Mouse (Mus musculus) urinary bladder, adult 2 months (tissue): ENCODE results near the gene Lasp1. TPM values are rescaled to one million over a fixed set of nuclear protein-coding genes. Genes with fewer than 3 reads are reported as not detected.

Experiments
- DNase-seq: peaks from one replicate; pipeline ENCODE4 v3.0.0; 2022; ENCODE audit warnings: low spot score
- polyA plus RNA-seq: library from polyadenylated mRNA; depleted of rRNA; stranded (reverse); fragments of >200 nt; gene quantifications from 2 replicates; pipeline ENCODE4 v1.2.3, GENCODE M21; 2012

Gene Lasp1
- polyA plus RNA-seq, 1 experiment = 101 TPM

DNA sequence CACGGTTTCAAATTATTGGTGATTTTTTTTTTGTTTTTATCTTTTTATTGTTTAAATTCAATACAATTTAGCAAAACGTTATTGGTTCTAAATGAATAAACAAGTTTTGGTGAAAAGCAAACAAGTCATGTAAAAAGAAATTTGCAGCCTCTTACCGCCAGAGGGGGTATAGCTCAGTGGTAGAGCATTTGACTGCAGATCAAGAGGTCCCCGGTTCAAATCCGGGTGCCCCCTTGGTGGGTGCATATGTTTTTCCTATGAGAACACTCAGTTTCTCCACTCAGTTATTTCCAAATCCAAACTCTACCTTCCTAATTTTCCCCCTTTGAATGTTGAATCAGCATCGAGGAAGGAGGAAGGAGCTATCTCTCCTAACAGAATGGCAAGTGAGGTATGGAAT is 1.9 kb upstream of the Lasp1 start:
- no peak for DNase-seq

GRCm38 (mm10) chr11:97797369-97798082 is 1.3 kb upstream of the Lasp1 start:
- DNase-seq = no peak

DNA sequence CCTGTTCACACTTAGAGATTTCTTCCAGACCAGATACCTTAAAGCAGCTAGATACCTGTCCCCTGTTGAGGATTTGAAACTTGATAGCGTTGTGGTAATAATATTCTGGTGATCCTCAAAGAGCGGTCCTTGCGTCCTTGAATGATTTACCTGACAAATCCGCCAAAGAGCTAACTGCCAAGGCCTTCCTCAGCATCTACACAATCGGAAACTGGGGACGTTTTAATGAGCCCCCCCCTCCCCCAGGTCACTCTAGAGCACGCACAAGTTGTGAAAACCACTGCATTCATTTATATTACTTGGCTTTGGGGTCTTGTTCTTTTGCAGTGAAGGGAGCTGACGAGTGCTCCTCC is 741 bp upstream of the Lasp1 start:
- no peak for DNase-seq

GRCm38 (mm10) chr11:97799146-97799993 is 570 bp downstream of the Lasp1 start:
- DNase-seq = peak; percentile 88

DNA sequence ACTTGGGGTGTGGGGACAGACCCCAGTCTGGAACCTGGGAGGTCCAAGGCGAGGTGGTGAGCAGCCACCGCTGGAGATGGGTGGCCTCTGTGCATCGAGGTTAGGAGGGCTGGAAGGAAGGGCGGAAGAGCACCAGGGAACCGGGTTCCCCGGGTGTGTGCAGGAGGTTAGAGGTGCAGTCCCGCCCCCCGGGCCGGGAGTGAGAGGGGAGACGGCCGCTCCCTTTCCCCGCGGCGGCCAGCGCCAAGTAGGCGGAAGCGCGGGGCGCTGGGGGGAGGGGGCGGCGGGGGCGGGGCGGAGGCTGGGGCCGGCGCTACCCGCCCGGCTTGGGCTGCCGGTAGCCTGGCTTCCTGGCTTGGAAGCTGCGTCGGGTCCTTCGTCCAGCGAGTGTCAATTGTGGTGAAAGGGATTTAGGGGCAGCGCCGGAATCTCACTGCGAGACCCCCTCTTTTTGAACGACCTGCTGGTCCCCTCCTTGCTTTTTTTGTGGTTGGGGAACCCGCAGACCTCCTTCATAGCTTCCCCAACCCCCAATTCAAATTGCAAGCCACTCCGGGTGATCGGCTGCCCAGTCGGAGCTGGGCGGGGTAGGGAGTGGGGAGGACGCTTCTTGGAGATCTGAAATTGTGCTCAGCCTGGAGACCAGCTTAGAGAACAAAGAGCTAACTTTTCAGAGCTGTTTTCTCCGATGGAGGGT is 1.3 kb downstream of the Lasp1 start:
- peak; percentile 82 for DNase-seq

DNA sequence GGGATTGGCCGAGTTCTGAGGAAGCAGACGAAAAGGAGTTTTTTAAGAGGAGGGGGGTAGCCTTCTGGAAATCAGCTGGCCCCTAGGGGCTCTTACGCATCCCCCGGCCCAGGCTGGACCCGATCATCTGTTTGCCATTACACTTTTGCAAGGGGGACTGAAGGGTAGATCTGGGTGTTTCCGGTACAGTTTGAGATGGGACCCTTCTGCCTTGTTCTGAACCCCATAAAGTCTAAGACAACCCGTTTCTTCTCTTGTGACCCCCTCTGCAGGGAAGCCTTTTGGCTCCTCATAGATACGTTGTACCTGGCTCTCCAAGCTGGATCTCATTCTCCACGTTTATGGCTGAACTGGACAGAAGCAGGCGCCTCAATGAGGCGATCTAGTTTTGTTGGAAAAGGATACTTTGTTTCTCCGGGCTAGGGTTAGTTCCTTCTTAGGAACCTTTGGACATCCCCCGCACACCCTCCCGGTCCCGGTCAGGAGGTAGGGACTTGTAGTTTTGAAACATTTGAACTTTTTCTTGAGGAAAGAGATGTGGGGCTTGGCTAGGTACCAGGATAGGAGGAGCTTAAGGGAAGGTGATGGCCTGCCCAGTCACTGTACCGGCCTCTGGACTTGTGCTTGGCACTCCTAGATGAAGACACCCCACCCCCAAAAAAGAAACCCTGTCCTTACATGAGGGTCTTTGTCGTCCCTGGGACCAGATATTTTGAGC is 2.0 kb downstream of the Lasp1 start:
- DNase-seq = no peak

DNA sequence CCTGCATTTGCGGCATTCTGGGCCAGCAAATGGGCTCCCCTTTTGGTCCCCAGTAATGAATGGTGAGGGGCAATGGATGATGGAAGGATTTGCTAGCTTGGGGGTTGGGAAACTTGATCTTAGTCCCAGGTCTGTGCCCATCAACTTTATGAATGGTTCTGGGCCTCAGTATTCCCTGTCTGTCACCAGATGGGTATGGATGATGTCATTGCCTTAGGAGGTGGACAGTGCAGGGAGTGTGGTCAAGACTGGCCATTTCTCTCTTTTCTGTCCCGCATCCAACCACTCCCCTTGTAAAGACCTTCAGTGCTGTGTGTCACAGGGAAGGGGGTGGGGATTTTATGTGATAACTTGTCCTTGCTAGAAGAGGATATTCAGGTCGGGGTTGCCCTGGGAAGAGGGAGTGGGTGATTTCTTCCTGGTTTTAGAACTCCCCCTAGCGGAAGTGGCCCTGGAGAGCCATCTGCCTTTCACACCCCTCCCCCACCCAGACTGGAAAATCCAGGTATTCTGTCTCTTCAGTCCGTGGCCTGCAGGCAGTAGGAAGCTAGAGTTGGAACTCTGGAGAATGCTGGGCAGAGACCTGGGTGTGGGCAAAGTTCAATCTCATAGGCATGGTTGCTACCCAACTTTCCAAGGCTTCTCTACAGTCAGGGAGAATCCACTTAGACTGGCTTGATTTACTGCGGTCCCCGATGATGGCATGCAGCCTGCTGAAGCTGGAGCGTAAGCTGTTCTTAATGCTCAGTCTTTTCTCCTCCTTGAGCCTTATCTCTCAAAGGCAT is 2.8 kb downstream of the Lasp1 start:
- DNase-seq = no peak

- DNase-seq = no peak
Measured at GRCm38 (mm10) chr11:97802194-97802470, 3.3 kb downstream of the Lasp1 start.

- DNase-seq = no peak
Measured at GRCm38 (mm10) chr11:97802495-97802894, 3.7 kb downstream of the Lasp1 start.

DNA sequence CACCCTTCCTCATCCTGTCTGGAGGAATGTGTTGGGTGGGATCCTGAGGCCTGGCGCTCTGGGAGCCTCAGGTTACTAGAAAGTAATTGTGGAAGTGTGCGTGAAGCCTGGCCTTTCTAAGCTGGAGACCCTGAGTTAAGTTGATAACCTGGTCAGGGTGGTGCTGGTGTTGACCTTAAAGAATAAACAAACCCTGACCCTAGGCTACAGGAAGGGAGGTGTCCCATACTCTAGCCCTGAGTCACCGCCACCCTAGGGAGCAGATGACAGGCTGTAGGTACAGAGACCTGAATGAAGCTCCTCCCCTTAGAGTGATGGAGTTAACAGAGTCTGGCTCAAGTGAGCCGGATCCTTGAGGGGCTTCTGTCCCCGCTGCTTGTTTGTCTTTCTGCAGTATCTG is 5.0 kb downstream of the Lasp1 start:
- DNase-seq = no peak

DNA sequence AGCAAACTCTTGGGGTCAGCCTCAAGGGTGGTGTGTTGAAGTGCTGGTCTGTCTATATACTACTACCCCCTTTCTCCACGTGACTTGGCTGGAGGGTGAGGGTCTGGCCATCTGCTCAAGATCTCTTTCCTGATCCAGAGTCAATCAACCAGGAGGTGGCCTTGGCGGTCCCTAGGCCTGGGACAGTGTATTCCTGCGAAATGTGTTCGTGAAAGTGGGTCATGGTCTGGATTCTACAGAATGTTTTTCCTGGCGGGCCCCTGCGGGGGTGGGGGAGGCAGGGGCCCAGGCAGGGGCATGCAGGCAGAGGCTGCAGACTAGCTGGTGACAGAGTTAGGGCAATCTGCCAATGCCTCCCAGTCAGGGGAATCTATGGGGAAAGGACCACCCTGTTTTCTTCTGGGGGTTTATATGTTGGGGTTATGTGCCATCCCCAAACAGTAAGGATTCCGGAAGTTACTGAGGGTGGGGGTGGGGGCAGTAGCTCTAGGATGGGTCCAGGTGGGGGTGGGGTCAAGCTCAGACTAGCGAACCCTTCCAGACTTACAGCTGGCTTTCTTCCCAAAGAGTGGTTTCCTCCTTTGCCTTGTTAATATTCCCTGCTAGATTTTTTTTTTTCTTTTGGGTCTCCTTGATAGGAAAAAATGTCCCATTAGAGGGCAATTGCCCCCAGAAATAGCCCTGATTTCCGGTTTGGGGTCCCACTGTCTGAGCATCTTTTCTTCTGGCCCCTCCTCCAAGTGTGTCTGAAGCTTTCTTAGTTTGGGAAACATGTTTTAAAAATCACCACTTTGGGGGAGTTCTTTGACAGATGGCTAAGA is 6.3 kb downstream of the Lasp1 start:
- no peak for DNase-seq

DNA sequence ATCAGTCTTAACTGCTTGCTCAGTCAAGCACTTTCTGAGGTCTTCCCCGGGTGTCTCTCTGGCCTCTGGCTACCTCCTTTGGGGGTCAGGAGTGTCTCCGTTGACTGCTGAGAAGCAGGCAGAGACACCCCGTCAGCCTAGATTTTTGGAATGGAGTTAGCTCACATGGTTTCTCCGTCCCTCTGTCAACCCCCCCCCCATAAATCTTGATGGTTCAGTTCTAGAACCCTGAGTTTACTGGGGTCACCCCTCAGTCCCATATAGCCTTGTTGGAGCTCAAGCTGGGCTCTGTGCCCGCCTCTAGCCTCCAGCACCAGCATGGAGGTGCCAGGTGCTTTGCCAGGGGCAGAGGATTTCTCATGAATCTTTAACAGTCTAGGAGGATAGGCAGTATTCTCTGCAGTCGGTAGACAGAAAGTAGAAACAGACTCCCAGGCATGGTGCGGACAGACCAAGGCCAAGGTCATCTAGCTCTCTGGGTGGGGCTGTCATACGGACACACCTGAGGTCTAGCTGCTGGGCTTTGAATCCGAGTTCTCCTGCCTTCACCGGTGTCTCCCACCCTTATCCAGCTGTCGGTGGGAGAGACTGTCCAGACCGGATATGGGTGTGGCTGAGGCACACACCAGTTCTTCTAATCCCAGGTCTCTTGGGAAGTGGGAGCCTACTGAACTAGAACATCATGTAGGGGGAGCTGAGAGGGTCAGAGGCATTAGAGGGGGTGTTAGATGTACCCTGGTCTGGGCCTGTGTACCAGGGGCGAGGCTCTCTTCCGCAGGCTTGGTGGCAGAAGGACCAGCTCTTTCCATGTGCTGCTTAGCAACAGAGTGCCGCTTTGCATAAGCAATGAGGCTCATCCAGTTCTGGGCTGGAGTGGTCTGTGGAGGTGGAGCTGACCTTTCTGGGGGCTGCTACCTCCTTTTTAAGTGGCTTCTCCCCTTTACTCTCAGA is 7.1 kb downstream of the Lasp1 start:
- no peak for DNase-seq

DNA sequence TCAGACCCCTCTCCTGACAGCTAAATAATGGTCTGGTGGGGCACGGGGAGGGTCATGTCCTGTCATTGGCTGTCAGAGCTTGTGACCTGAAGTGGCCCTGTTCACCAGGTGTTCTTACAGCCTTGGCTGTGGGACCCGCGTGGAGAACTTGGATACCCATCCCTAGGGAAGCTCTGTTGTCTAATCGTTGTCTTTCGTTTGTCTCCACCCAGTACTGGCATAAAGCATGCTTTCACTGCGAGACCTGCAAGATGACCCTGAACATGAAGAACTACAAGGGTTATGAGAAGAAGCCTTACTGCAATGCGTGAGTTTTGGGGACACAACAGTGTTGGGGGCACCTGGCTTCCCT is 7.8 kb downstream of the Lasp1 start:
- no peak for DNase-seq

DNA sequence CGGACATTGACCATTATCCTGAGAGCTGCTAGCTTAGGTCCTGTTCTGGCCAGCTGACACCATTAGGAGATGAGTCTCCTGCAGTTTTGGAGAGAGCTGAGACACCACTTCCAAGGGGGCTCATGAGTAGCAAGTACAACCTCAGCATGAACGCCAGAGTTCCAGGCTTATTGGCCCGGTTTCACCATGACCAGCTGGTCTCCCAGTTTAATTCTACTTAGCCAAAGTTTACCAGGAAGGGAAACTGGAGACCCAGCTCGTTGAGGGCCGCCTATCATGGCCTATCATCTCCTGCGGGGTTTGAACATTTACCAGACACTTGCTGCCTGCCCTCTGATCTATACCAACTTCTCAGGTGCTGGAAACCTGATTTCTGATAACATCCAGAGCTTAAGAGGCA is 8.8 kb downstream of the Lasp1 start:
- no peak for DNase-seq

DNA sequence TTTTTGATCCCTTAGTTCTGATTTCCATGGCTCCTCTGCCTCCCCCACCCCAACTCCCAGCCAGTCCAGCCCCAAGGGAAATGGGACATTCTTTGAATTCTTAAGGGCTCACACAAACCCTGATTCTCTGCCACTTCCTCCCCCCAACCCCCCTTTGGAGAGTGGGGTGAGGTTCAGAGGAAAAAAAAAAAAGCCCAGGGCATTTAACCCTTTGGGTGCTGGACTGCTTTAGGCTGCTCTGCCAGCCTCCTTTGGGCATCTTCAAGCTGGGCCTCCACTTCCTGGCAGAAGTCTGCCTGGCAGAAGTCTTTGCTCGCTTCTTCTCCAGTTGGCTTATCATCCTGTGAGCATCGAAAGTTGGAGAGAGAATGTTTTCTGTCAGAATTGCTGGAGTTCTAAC is 9.3 kb downstream of the Lasp1 start:
- DNase-seq = no peak

DNA sequence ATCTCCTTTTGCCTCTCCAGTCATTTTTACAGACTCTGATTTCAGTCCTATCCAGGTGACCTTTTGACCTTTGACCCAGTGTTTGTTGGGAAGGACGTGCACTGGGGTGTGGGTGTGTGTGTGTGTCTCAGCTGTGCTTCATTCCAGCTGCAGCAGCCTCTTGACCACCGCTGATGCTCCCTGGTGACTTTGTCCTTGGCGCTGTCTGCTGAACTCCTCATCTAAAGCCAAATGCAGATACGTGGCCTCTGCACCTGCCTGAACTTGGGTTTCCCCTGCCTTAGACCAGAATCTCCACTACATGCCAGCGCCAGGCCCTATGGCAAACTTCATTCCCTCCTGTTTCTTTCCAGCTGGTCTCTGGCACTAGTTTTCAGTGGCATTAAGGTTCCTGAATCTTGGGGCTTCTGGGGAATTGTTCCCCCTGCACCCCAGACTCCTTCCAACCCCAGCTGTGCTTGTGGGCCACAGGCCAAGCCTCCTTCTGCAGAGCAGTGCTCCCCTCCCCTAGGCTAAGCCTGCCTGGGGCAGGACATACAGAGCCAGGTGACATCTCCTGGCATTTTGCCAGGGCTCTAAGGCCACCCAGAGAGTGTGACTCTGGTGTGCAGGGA is 9.9 kb downstream of the Lasp1 start:
- no peak for DNase-seq

GRCm38 (mm10) chr11:97809235-97810121 is 10.7 kb downstream of the Lasp1 start:
- no peak for DNase-seq

GRCm38 (mm10) chr11:97810356-97810755 is 11.6 kb downstream of the Lasp1 start:
- DNase-seq = no peak
